Mouse (Mus musculus) G1E (cell line): ENCODE measurements around the gene Rab3c.

ENCODE experiments used
- CTCF ChIP-seq: IDR thresholded peaks from 2 replicates; pipeline ENCODE4 v1.5.1; 2012; ENCODE audit warnings: low read depth, low read length, inconsistent platforms, mixed read lengths
- GATA1 ChIP-seq: IDR thresholded peaks from 2 replicates; pipeline ENCODE4 v1.6.1; 2012; ENCODE audit warnings: borderline replicate concordance, low read length, inconsistent platforms, mixed read lengths
- GATA2 ChIP-seq: IDR thresholded peaks from 2 replicates; pipeline ENCODE4 v1.6.1; 2012; ENCODE audit warnings: low read depth, low read length, inconsistent platforms, borderline replicate concordance

DNA sequence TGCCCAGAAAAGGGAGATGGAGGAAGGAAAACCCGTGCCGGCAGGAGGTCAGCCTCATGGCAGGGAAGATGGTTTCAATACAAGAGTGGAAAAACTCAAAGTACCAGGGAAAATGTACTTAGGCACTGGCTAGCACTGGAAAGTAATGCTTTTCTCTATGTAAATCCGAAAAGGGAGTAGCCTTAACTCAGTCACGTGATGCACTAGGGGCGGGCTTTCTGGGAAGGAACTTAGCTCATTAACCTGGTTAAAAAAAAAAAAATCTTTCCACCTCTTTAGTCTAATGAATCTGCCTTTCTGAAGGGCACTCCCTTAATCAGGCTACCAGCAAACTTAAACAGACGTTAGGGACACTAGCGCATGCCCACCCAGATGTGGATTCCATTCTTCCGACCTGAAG lies 249.7 kb downstream of the Rab3c start:
- no peak for TF ChIP-seq CTCF
- TF ChIP-seq GATA1 = no peak
- no peak for TF ChIP-seq GATA2
